1 mouse cellular context compared by ENCODE assay signal in genomic region chr2:130451086-130451726, GRCm38 (mm10).
TF ChIP-seq lines count a peak whose summit lies in the region.

No protein-coding gene starts in this region.

TF ChIP-seq in CH12.LX, 34 proteins besides CTCF, POLR2A, EP300 and RAD21 (continued from another document):
- TF ChIP-seq PAX5 (IDR thresholded peaks at IDR 0.05; ENCODE audit: low read length) (no peak), MAZ (IDR thresholded peaks at IDR 0.05; ENCODE audit: low read depth, low read length) (no peak)
TF ChIP-seq in CH12.LX: peak in this region for 0.
